8 mouse cellular contexts compared by ENCODE assay signal in genomic region chr7:142388198-142388597, GRCm38 (mm10). TPM values are rescaled to one million over a fixed set of nuclear protein-coding genes. Genes with fewer than 3 reads are reported as not detected.
DNase-seq lines count a peak whose midpoint lies in the region; ATAC-seq and TF ChIP-seq lines count a peak whose summit lies in the region.

No protein-coding gene starts in this region.

- DNase-seq in heart, postnatal 14 days, result no peak
- DNase-seq in forebrain, embryonic 14.5 days (ENCODE audit: low spot score), result no peak
- DNase-seq in right cerebral cortex, postnatal 25 days, result no peak
- DNase-seq in spleen, postnatal 14 days (ENCODE audit: low spot score in 2 of 2), result no peak
- no peak for DNase-seq in retina, postnatal 1 day

- no peak for TF ChIP-seq POLR2A in ES-Bruce4 (IDR thresholded peaks at IDR 0.05; ENCODE audit: insufficient read depth, low read length)

- H3K9ac ChIP-seq in heart, embryonic 12.5 days, result no peak overlapping the region
- no peak overlapping the region for H3K9ac ChIP-seq in ES-Bruce4 (ENCODE audit: low read depth, poor library complexity, severe bottlenecking)
- H3K9ac ChIP-seq in forebrain, embryonic 14.5 days (ENCODE audit: low read length), result peak overlapping the region; percentile 90; the same call in 1 of the 2 replicates
- H3K9ac ChIP-seq in liver, embryonic 15.5 days, result peak overlapping the region; percentile 96; the same call in 1 of the 2 replicates

- WGBS in heart, embryonic 12.5 days, result 97% methylated on average over 1 of the region's 1 CpGs
- 100% methylated on average over 1 of the region's 1 CpGs for WGBS in forebrain, embryonic 14.5 days
- 78% methylated on average over 1 of the region's 1 CpGs for WGBS in liver, embryonic 15.5 days (ENCODE audit: insufficient replicate concordance)

- no peak for TF ChIP-seq EP300 in ES-Bruce4 (IDR thresholded peaks at IDR 0.05; ENCODE audit: insufficient read depth, low read depth, low read length)

- peak overlapping the region; percentile 93 for H3K4me2 ChIP-seq in heart, embryonic 12.5 days
- peak overlapping the region; percentile 83 for H3K4me2 ChIP-seq in forebrain, embryonic 14.5 days (ENCODE audit: low read length)
- H3K4me2 ChIP-seq in liver, embryonic 15.5 days, result peak overlapping the region; percentile 92

- TF ChIP-seq CTCF in ES-Bruce4 (IDR thresholded peaks at IDR 0.05; ENCODE audit: low read depth, low read length), result no peak

- H3K27ac ChIP-seq in heart, embryonic 12.5 days (ENCODE audit: poor library complexity, severe bottlenecking), result peak overlapping the region; percentile 34; the same call in 1 of the 2 replicates
- H3K27ac ChIP-seq in ES-Bruce4 (ENCODE audit: insufficient read depth, low read length), result no peak overlapping the region
- H3K27ac ChIP-seq in forebrain, embryonic 14.5 days (ENCODE audit: low read depth, low read length), result 0 out of 2 replicates have a peak overlapping the region, but pooled peaks have one; percentile 6
- peak overlapping the region; percentile 95 for H3K27ac ChIP-seq in liver, embryonic 15.5 days (replicated peaks)

- intact Hi-C loops in heart, postnatal 14 days (cut with DNase I), result no loop called here

- H3K4me1 ChIP-seq in heart, embryonic 12.5 days (replicated peaks), result peaks cover 31% of the 10 kb centered on the region
- H3K4me1 ChIP-seq in ES-Bruce4 (ENCODE audit: control insufficient read depth, insufficient read depth, low read length), result peaks cover 6% of the 10 kb centered on the region
- peaks cover 13% of the 10 kb centered on the region for H3K4me1 ChIP-seq in forebrain, embryonic 14.5 days (ENCODE audit: control insufficient read depth, insufficient read depth, low read length)
- H3K4me1 ChIP-seq in liver, embryonic 15.5 days (replicated peaks), result peaks cover 81% of the 10 kb centered on the region

- peaks cover 25% of the 10 kb centered on the region for H3K36me3 ChIP-seq in heart, embryonic 12.5 days
- H3K36me3 ChIP-seq in ES-Bruce4 (ENCODE audit: control insufficient read depth, insufficient read depth, low read length, poor library complexity, severe bottlenecking), result peaks cover 25% of the 10 kb centered on the region
- peaks cover 22% of the 10 kb centered on the region for H3K36me3 ChIP-seq in forebrain, embryonic 14.5 days (ENCODE audit: control insufficient read depth, insufficient read depth, low read length)
- H3K36me3 ChIP-seq in liver, embryonic 15.5 days (replicated peaks), result peaks cover 26% of the 10 kb centered on the region

- no peak for ATAC-seq in heart, embryonic 12.5 days (ENCODE audit: insufficient number of reproducible peaks, low FRiP score)
- ATAC-seq in forebrain, embryonic 14.5 days, result peak; percentile 38; the same call in 1 of the 2 replicates
- ATAC-seq in liver, embryonic 15.5 days (ENCODE audit: insufficient read depth), result no peak

- no peaks in the 10 kb centered on the region for H3K27me3 ChIP-seq in heart, embryonic 12.5 days (replicated peaks)
- no peaks in the 10 kb centered on the region for H3K27me3 ChIP-seq in ES-Bruce4 (ENCODE audit: control insufficient read depth, insufficient read depth, low read length, poor library complexity, severe bottlenecking)
- no peaks in the 10 kb centered on the region for H3K27me3 ChIP-seq in forebrain, embryonic 14.5 days (replicated peaks; ENCODE audit: control insufficient read depth, insufficient read depth, low read length)
- H3K27me3 ChIP-seq in liver, embryonic 15.5 days, result no peaks in the 10 kb centered on the region

- no peaks in the 10 kb centered on the region for H3K9me3 ChIP-seq in heart, embryonic 12.5 days (replicated peaks)
- H3K9me3 ChIP-seq in ES-Bruce4 (replicated peaks; ENCODE audit: control insufficient read depth, insufficient read depth, low read length, poor library complexity, severe bottlenecking), result no peaks in the 10 kb centered on the region
- H3K9me3 ChIP-seq in forebrain, embryonic 14.5 days (replicated peaks; ENCODE audit: control insufficient read depth, low read length), result no peaks in the 10 kb centered on the region
- no peaks in the 10 kb centered on the region for H3K9me3 ChIP-seq in liver, embryonic 15.5 days (replicated peaks)

- peak overlapping the region; percentile 77 for H3K4me3 ChIP-seq in heart, embryonic 12.5 days
- H3K4me3 ChIP-seq in ES-Bruce4 (ENCODE audit: low read depth, low read length), result peak overlapping the region; percentile 19; the same call in 1 of the 2 replicates
- peak overlapping the region; percentile 81 for H3K4me3 ChIP-seq in forebrain, embryonic 14.5 days (ENCODE audit: low read depth, low read length)
- H3K4me3 ChIP-seq in liver, embryonic 15.5 days (replicated peaks), result peak overlapping the region; percentile 88

RNA-seq across cellular contexts. Expression of gene Ctsd, which starts 0.4 kb away (rescaled TPM):
- polyA plus RNA-seq in heart, embryonic 12.5 days (2016; fragmentation: Nextera tagmentation; extraction: Ambion mirVana), result 431 and 436 TPM in 2 replicates
- total RNA-seq in heart, postnatal 14 days (2021), result 100 to 1,000 TPM; 572 to 613 TPM
- 248 and 256 TPM in 2 replicates for polyA plus RNA-seq in ES-Bruce4 (2011; ENCODE audit: insufficient read depth, insufficient read length, low read depth, missing spikeins)
- 261 and 263 TPM in 2 replicates for polyA plus RNA-seq in forebrain, embryonic 14.5 days (2014; fragmentation: Nextera tagmentation; extraction: Ambion mirVana)
- polyA plus RNA-seq in liver, embryonic 15.5 days (2015; fragmentation: Nextera tagmentation; extraction: Ambion mirVana), result 377 and 446 TPM in 2 replicates

RNA-seq across cellular contexts. Expression of gene Gm49369, which starts 5.7 kb away (rescaled TPM):
- polyA plus RNA-seq in heart, embryonic 12.5 days (2016; fragmentation: Nextera tagmentation; extraction: Ambion mirVana), result 3.0 TPM in 1 of 2 replicates, not detected in the other
- total RNA-seq in heart, postnatal 14 days (2021), result 1 to 10 TPM; 2.4 to 6.7 TPM
- not detected in 2 replicates for polyA plus RNA-seq in ES-Bruce4 (2011; ENCODE audit: insufficient read depth, insufficient read length, low read depth, missing spikeins)
- not detected in 2 replicates for polyA plus RNA-seq in forebrain, embryonic 14.5 days (2014; fragmentation: Nextera tagmentation; extraction: Ambion mirVana)
- 0.54 and 0.78 TPM in 2 replicates for polyA plus RNA-seq in liver, embryonic 15.5 days (2015; fragmentation: Nextera tagmentation; extraction: Ambion mirVana)

RNA-seq across cellular contexts. Expression of gene Ifitm10, which starts 14.6 kb away (rescaled TPM):
- polyA plus RNA-seq in heart, embryonic 12.5 days (2016; fragmentation: Nextera tagmentation; extraction: Ambion mirVana), result 5.4 and 7.4 TPM in 2 replicates
- 1 to 10 TPM; 1.7 to 2.1 TPM for total RNA-seq in heart, postnatal 14 days (2021)
- polyA plus RNA-seq in ES-Bruce4 (2011; ENCODE audit: insufficient read depth, insufficient read length, low read depth, missing spikeins), result 0.90 TPM in 1 of 2 replicates, not detected in the other
- 1.9 and 3.4 TPM in 2 replicates for polyA plus RNA-seq in forebrain, embryonic 14.5 days (2014; fragmentation: Nextera tagmentation; extraction: Ambion mirVana)
- 1.9 and 2.1 TPM in 2 replicates for polyA plus RNA-seq in liver, embryonic 15.5 days (2015; fragmentation: Nextera tagmentation; extraction: Ambion mirVana)

RNA-seq across cellular contexts. Expression of gene Syt8, which starts 46.5 kb away (rescaled TPM):
- polyA plus RNA-seq in heart, embryonic 12.5 days (2016; fragmentation: Nextera tagmentation; extraction: Ambion mirVana), result 0.28 and 0.57 TPM in 2 replicates
- total RNA-seq in heart, postnatal 14 days (2021), result not detected
- 0.82 TPM in 1 of 2 replicates, not detected in the other for polyA plus RNA-seq in ES-Bruce4 (2011; ENCODE audit: insufficient read depth, insufficient read length, low read depth, missing spikeins)
- not detected in 2 replicates for polyA plus RNA-seq in forebrain, embryonic 14.5 days (2014; fragmentation: Nextera tagmentation; extraction: Ambion mirVana)
- 0.13 TPM in 1 of 2 replicates, not detected in the other for polyA plus RNA-seq in liver, embryonic 15.5 days (2015; fragmentation: Nextera tagmentation; extraction: Ambion mirVana)

RNA-seq across cellular contexts. Expression of gene Tnni2, which starts 53.4 kb away (rescaled TPM):
- polyA plus RNA-seq in heart, embryonic 12.5 days (2016; fragmentation: Nextera tagmentation; extraction: Ambion mirVana), result 50.6 and 53.5 TPM in 2 replicates
- 1 to 10 TPM; 5.7 to 7.8 TPM for total RNA-seq in heart, postnatal 14 days (2021)
- polyA plus RNA-seq in ES-Bruce4 (2011; ENCODE audit: insufficient read depth, insufficient read length, low read depth, missing spikeins), result 2.1 and 4.8 TPM in 2 replicates
- 0.67 and 0.82 TPM in 2 replicates for polyA plus RNA-seq in forebrain, embryonic 14.5 days (2014; fragmentation: Nextera tagmentation; extraction: Ambion mirVana)
- 17.6 and 29.3 TPM in 2 replicates for polyA plus RNA-seq in liver, embryonic 15.5 days (2015; fragmentation: Nextera tagmentation; extraction: Ambion mirVana)

Comparison
In these comparisons a context has a peak if more than half of its experiments do, and no peak if none do; other contexts are left out.
1. H3K4me3 ChIP-seq: peak in every context shown above with its lines; median percentile 88 in liver, embryonic 15.5 days; 81 in forebrain, embryonic 14.5 days; 77 in heart, embryonic 12.5 days; 19 in ES-Bruce4.
2. H3K9ac ChIP-seq: peak in forebrain, embryonic 14.5 days (single experiment) and liver, embryonic 15.5 days (single experiment); none in heart, embryonic 12.5 days (single experiment) and ES-Bruce4 (single experiment).
3. Peak in every context shown above with its lines, with median percentiles within 50 percentile points of each other: H3K4me2 ChIP-seq.